Mouse (Mus musculus): ENCODE results near the gene Lrmda. TPM values are rescaled to one million over a fixed set of nuclear protein-coding genes. Genes with fewer than 3 reads are reported as not detected.

The Lrmda gene
- polyA plus RNA-seq, 1 experiment from 2014 or later: 0.87 TPM

GRCm38 (mm10) chr14:22020885-22021284 is 1.4 kb downstream of the Lrmda start:
- no peak overlapping the region for H3K4me2 ChIP-seq (replicated peaks)
- 32% methylated on average over 2 of the region's 2 CpGs for WGBS
- H3K36me3 ChIP-seq: no peaks in the 10 kb centered on the region
- H3K9me3 ChIP-seq: no peaks in the 10 kb centered on the region
- no peak overlapping the region for H3K9ac ChIP-seq
- peaks cover 11% of the 10 kb centered on the region; the same call in 1 of the 2 replicates for H3K4me1 ChIP-seq (replicated peaks)
- no peak for ATAC-seq
- H3K4me3 ChIP-seq (replicated peaks): no peak overlapping the region
- H3K27ac ChIP-seq: no peak overlapping the region
- no peaks in the 10 kb centered on the region for H3K27me3 ChIP-seq (replicated peaks)

- no peaks in the 10 kb centered on the region for H3K9me3 ChIP-seq
- no peaks in the 10 kb centered on the region for H3K27me3 ChIP-seq (replicated peaks)
- no peak for ATAC-seq
- WGBS: 80% methylated on average over 4 of the region's 4 CpGs
- no peak overlapping the region for H3K9ac ChIP-seq
- no peak overlapping the region for H3K27ac ChIP-seq
- H3K36me3 ChIP-seq: no peaks in the 10 kb centered on the region
- no peak overlapping the region for H3K4me3 ChIP-seq (replicated peaks)
- no peak overlapping the region for H3K4me2 ChIP-seq (replicated peaks)
- peaks cover 9% of the 10 kb centered on the region; the same call in 1 of the 2 replicates for H3K4me1 ChIP-seq (replicated peaks)
Measured at GRCm38 (mm10) chr14:22023533-22023932, 4.0 kb downstream of the Lrmda start.

- Histone ChIP-seq H3K36me3 (no peaks in the 10 kb centered on the region), H3K4me2 (replicated peaks) (no peak overlapping the region; the same call in 1 of the 2 replicates), H3K27me3 (replicated peaks) (no peaks in the 10 kb centered on the region), H3K4me3 (replicated peaks) (no peak overlapping the region), H3K9ac (no peak overlapping the region), H3K4me1 (replicated peaks) (peaks cover 5% of the 10 kb centered on the region), H3K9me3 (no peaks in the 10 kb centered on the region), H3K27ac (no peak overlapping the region)
- ATAC-seq: peak; percentile 90
- WGBS: 34% methylated on average over 3 of the region's 3 CpGs
Measured at GRCm38 (mm10) chr14:22035900-22036299, 16.4 kb downstream of the Lrmda start.

DNA sequence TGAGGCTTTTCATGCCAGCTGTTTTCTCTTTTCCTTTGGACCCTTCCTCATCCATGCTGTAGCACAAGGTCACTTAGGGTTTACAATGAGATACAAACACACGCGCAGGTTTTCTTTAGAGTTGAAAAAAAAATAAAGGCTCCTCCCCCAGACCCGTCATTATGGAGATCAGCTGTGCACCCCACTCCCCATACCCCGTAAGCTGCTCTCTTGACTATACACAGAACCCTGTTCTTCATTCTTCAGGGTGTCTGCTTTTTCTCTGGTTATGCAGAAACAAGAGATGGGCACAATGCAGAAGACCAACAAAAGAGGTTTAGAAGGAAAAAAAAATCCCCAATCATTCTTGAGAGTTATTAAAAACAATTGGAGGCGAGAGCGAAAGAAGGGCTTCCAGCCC is 16.8 kb downstream of the Lrmda start:
- H3K4me1 ChIP-seq (replicated peaks): peaks cover 5% of the 10 kb centered on the region
- H3K27ac ChIP-seq: no peak overlapping the region
- H3K9ac ChIP-seq: no peak overlapping the region
- no peak overlapping the region for H3K4me2 ChIP-seq (replicated peaks)
- H3K36me3 ChIP-seq: no peaks in the 10 kb centered on the region
- no peaks in the 10 kb centered on the region for H3K9me3 ChIP-seq
- 40% methylated on average over 6 of the region's 6 CpGs for WGBS
- no peak overlapping the region for H3K4me3 ChIP-seq (replicated peaks)
- H3K27me3 ChIP-seq (replicated peaks): no peaks in the 10 kb centered on the region
- peak; percentile 20; the same call in 1 of the 2 replicates for ATAC-seq

DNA sequence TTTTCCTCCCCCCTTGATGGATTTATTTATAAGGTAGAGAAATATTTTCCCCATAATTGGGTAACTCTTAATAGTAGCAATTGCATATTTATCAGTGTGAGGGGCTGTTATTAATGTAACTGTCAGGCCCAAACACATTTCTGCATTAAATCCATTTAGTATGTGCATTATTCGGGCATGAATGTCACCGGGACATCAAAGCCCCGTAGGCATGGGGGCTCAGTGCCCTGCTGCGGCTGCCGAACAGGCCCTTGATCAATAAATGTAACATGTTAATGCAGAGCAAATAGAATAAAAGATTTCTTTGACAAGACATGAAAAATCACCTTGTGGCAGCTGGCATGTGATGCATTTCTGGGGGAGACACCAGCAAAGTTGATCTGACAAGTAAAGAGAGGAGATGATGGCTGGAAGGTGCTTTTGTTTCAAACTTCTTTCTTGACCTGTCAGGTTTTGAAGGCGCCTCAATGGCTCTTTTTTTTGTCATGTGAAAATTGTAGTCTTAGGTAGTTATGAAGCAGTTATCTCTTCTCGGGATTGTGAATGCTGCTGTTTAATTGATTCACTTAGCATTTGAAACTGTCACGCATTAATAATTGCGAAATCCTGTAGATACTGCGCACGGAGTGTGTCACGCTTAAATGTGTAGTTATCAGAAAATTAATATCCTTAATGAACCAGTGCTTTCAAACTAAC is 17.4 kb downstream of the Lrmda start:
- peaks cover 5% of the 10 kb centered on the region for H3K4me1 ChIP-seq (replicated peaks)
- H3K27ac ChIP-seq: no peak overlapping the region
- WGBS: 75% methylated on average over 12 of the region's 12 CpGs
- ATAC-seq: no peak
- H3K27me3 ChIP-seq (replicated peaks): no peaks in the 10 kb centered on the region
- H3K9ac ChIP-seq: no peak overlapping the region
- no peaks in the 10 kb centered on the region for H3K36me3 ChIP-seq
- H3K4me3 ChIP-seq (replicated peaks): no peak overlapping the region
- no peak overlapping the region for H3K4me2 ChIP-seq (replicated peaks)
- H3K9me3 ChIP-seq: no peaks in the 10 kb centered on the region

- H3K4me3 ChIP-seq (replicated peaks): no peak overlapping the region
- H3K27me3 ChIP-seq (replicated peaks): no peaks in the 10 kb centered on the region
- no peaks in the 10 kb centered on the region for H3K36me3 ChIP-seq
- H3K4me2 ChIP-seq (replicated peaks): no peak overlapping the region
- 73% methylated on average over 16 of the region's 16 CpGs for WGBS
- no peaks in the 10 kb centered on the region for H3K9me3 ChIP-seq
- H3K4me1 ChIP-seq (replicated peaks): peaks cover 5% of the 10 kb centered on the region
- no peak overlapping the region for H3K27ac ChIP-seq
- no peak overlapping the region for H3K9ac ChIP-seq
- no peak for ATAC-seq
Measured at GRCm38 (mm10) chr14:22037498-22038131, 18.1 kb downstream of the Lrmda start.

DNA sequence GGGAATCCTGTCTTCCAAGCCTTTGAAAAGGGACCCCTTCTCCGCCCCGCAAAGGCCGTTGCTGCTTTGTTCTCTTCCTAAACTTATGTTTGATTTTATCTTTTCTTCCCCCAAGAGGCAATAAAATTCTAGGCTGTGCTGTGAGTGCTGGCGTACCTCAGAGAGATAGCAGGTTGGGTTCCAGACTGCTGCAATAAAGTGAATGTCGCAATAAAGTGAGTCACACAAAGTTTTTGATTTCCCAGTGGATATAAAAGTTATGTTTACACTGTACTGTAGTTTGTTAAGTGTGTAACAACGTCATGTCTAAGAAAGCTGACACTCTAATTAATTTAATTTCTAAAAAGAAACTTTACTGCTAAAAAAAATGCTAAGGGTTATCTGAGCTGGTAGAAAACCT is 22.6 kb downstream of the Lrmda start:
- H3K4me1 ChIP-seq (replicated peaks): no peaks in the 10 kb centered on the region
- H3K9ac ChIP-seq: no peak overlapping the region
- WGBS: 64% methylated on average over 6 of the region's 6 CpGs
- H3K27me3 ChIP-seq (replicated peaks): no peaks in the 10 kb centered on the region
- ATAC-seq: 0 out of 2 replicates have a peak, but pooled peaks have one; percentile 41
- no peak overlapping the region for H3K4me3 ChIP-seq (replicated peaks)
- H3K9me3 ChIP-seq: no peaks in the 10 kb centered on the region
- no peak overlapping the region for H3K27ac ChIP-seq
- no peaks in the 10 kb centered on the region for H3K36me3 ChIP-seq
- H3K4me2 ChIP-seq (replicated peaks): no peak overlapping the region

DNA sequence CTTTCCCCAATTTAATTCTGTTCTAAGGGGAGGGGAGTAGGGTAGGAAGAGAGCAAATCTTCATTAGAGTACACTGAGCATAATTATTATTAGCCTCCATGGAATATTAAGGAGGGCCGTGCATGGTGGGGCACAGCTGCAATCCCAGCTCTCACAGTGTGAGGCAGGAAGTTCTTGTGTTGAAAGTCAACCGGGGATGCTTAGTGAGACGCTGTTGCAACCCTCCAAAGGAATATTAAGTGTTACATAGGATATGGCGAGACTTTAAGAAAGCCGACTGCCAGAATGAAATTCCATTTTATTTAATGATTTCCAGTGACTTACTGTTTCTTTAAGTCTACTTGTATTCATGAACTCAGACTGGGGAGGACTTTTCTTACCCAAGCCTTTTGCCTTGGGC is 23.9 kb downstream of the Lrmda start:
- Histone ChIP-seq H3K27ac (no peak overlapping the region), H3K4me1 (replicated peaks) (no peaks in the 10 kb centered on the region), H3K9me3 (no peaks in the 10 kb centered on the region), H3K4me2 (replicated peaks) (no peak overlapping the region), H3K27me3 (replicated peaks) (no peaks in the 10 kb centered on the region), H3K4me3 (replicated peaks) (no peak overlapping the region), H3K9ac (no peak overlapping the region), H3K36me3 (no peaks in the 10 kb centered on the region)
- no peak for ATAC-seq
- 83% methylated on average over 5 of the region's 5 CpGs for WGBS

DNA sequence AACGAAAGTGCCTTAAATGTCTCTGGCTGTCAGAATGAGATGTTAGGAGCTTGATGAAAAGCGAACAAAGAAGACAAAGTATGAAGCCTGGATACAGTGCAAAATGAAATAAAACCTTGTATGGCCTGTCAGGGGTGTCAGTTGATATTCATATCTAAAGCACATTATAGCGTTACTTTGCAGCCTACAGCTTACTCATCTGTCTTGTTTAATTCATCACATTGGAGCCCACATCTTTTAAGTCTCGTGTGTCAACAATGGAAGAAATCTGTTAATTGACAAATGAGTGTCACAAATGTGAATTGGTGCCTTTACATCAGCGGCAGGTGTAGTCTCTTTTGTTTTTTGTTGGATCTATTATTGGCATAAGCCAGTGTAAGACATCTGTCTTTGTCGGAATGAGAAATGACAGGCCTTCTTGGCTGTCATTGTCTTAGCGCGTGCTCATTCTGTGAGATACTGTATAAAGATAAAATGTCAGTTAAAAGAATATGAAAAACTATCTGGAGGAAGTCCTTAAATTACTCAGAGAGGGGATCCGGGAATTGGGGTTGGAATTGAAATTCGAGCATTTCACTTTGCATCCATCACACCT is 26.8 kb downstream of the Lrmda start:
- Histone ChIP-seq H3K36me3 (no peaks in the 10 kb centered on the region), H3K4me2 (replicated peaks) (no peak overlapping the region), H3K9ac (no peak overlapping the region), H3K4me3 (replicated peaks) (no peak overlapping the region), H3K9me3 (no peaks in the 10 kb centered on the region), H3K27me3 (replicated peaks) (no peaks in the 10 kb centered on the region), H3K4me1 (replicated peaks) (no peaks in the 10 kb centered on the region), H3K27ac (no peak overlapping the region)
- 82% methylated on average over 10 of the region's 10 CpGs for WGBS
- no peak for ATAC-seq

DNA sequence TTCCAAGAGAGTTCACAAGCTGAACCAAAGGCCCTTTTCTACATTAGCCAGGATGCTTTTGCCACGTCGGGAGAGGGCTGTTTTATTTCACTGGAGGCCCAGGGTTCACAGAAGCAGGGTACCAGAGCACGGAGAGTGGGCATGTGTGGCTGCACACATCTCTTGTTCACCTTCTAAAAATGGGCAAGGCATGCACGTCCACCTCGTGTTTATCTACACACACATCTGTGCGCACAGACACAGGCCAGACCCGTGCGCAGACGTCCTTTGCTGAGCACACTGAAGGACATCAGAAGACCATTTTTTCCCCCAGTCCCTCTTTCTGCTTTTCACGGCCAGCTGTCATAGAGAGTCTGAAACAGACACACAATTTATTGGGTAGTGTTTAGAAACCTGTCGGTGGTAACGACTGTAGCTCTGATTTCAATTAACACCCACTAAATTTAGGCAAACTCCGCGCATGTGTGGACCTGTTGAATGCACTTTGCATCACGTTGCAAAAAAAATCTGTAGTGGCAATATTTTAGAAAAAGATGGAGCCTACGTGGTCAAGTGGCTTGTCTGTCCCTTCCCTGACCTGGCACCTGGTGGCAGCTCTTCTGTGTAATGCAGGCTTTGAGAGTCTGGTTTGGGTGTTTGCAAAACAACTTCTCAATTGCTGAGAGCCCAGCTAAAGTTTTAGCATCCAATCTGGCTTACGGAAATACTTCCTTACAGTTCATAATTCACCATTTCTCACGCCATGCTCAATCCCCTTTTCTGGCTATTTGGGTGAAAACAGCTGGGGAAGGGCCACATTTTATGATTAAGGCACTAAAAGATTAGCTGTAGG is 28.8 kb downstream of the Lrmda start:
- Histone ChIP-seq H3K27me3 (replicated peaks) (no peaks in the 10 kb centered on the region), H3K36me3 (no peaks in the 10 kb centered on the region), H3K9ac (no peak overlapping the region), H3K4me1 (replicated peaks) (peaks cover 8% of the 10 kb centered on the region; the same call in 1 of the 2 replicates), H3K27ac (no peak overlapping the region), H3K4me2 (replicated peaks) (no peak overlapping the region), H3K9me3 (no peaks in the 10 kb centered on the region), H3K4me3 (replicated peaks) (no peak overlapping the region)
- 49% methylated on average over 18 of the region's 18 CpGs for WGBS
- no peak for ATAC-seq

DNA sequence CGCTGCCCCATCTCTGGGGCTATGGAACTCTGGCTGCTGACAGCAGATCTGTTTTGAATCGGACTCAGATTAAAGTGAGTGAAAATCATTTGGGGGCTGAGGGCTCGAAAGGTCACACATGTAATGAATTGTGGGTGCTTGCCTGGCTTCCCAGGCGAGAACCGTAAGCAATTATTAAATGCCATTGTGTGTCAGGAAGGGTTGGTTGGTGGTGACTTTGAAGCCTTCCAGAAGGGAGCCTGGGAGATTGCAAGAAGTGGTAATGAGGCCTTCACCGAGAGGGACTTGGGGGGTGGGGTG is 29.3 kb downstream of the Lrmda start:
- no peak overlapping the region for H3K4me2 ChIP-seq (replicated peaks)
- H3K27me3 ChIP-seq (replicated peaks): no peaks in the 10 kb centered on the region
- no peaks in the 10 kb centered on the region for H3K36me3 ChIP-seq
- no peak overlapping the region for H3K4me3 ChIP-seq (replicated peaks)
- ATAC-seq: no peak
- H3K9ac ChIP-seq: no peak overlapping the region
- no peak overlapping the region for H3K27ac ChIP-seq
- H3K4me1 ChIP-seq (replicated peaks): peaks cover 8% of the 10 kb centered on the region; the same call in 1 of the 2 replicates
- H3K9me3 ChIP-seq: no peaks in the 10 kb centered on the region
- WGBS: 50% methylated on average over 6 of the region's 6 CpGs

DNA sequence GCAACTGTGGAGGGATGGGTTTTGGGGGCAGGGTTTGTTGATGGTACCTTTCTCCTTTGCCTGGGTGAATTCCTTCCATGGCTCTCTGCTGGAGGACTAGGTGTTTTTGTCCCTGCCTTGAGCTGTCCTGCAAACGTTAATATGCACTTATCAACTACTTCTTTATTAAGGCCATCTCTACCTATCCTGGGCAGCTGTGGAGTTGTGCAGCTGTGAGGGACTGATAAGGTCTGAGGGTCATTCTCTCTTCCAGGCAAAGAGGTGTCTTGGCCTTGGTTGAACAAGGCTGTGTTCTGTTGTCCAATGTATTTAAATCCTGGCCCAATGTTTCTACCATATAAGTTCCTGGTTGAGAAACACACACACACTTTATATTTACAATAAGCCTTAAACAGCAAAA is 29.8 kb downstream of the Lrmda start:
- Histone ChIP-seq H3K4me3 (replicated peaks) (no peak overlapping the region), H3K4me1 (replicated peaks) (peaks cover 8% of the 10 kb centered on the region; the same call in 1 of the 2 replicates), H3K27me3 (replicated peaks) (no peaks in the 10 kb centered on the region), H3K27ac (no peak overlapping the region), H3K9ac (no peak overlapping the region), H3K36me3 (no peaks in the 10 kb centered on the region), H3K4me2 (replicated peaks) (no peak overlapping the region), H3K9me3 (no peaks in the 10 kb centered on the region)
- WGBS: 38% methylated on average over 1 of the region's 1 CpGs
- ATAC-seq: no peak

Data from intestine, embryonic 15.5 days (tissue).